Mouse (Mus musculus) cerebellum, adult 2 months (tissue): Measurements from ENCODE around the gene Gm10188.

Experiments used
- CTCF ChIP-seq: fragments of 200-500 bp; IDR thresholded peaks from 2 replicates; pipeline ENCODE4 v1.5.1; 2011; ENCODE audit warnings: low read depth, mild to moderate bottlenecking, control low read depth, low read length, moderate library complexity, borderline replicate concordance; ENCODE audit not compliant: insufficient read depth
- POLR2A ChIP-seq: fragments of 200-500 bp; IDR thresholded peaks from 2 replicates; pipeline ENCODE4 v1.6.1; 2011; ENCODE audit warnings: low read length, control low read depth, borderline replicate concordance; ENCODE audit not compliant: insufficient read depth

DNA sequence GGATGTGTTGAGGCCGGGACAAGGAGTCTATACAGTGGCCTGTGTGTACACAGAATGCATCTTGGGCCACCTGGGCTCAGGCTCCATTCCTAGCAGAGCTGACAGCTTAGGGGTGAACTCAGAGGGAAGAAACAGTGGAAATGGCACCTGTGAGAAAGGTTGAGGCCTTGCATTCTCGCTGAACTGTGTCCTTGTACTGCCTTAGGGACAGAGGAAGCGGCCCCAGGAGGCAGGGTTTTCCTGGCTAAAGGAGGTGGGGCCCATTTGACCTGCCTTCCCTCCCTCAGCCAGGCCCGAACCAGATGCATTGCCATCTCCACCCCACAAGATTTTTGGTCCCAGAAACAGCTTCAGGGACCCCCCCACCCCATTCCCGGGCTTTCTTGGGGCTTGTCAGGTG, 33.9 kb downstream of the Gm10188 start:
- TF ChIP-seq CTCF, result no peak
- TF ChIP-seq POLR2A, result no peak
